Mouse (Mus musculus): ENCODE measurements at regions not wholly inside any gene's neighbourhood (a gene's known extent, or its start where the extent isn't known, plus 50 kb on each side); places are given as distances from the start of the nearest gene placed in this dataset.

DNA sequence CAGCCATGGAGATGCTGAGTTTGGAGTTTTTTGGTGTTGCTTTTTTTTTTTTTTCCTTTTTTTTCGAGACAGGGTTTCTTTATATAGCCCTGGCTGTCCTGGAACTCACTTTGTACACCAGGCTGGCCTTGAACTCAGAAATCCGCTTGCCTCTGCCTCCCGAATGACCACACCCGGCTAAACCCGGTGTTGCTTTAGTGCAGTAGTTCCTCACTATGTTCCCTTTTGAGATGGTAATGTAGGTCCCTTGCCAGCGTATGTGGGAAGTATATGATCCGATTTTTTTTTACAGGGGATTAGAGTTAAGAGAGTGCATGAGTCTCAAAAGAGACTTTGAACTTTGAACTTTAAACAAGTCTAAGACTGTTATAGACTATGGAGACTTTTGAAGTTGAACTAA lies 53.8 kb upstream of the Hs6st1 start:
- no peak for TF ChIP-seq CTCF (IDR thresholded peaks at IDR 0.05; ENCODE audit: extremely low read depth, insufficient read length, insufficient replicate concordance, low read depth, low read length)
- TF ChIP-seq POLR2A (IDR thresholded peaks at IDR 0.05; ENCODE audit: low read depth, low read length), result no peak
- Histone ChIP-seq H3K36me3 (ENCODE audit: control insufficient read depth, insufficient read depth, low read length) (no peaks in the 10 kb centered on the region), H3K27me3 (ENCODE audit: control insufficient read depth, insufficient read depth, low read length) (no peaks in the 10 kb centered on the region), H3K4me1 (ENCODE audit: control insufficient read depth, insufficient read depth, insufficient read length, low read length) (peaks cover 3% of the 10 kb centered on the region; the same call in 1 of the 2 replicates), H3K4me3 (ENCODE audit: low read depth, low read length) (no peak overlapping the region), H3K27ac (ENCODE audit: insufficient read depth, low read depth, low read length) (no peak overlapping the region)
- WGBS, result 64% methylated on average over 7 of the region's 7 CpGs

DNA sequence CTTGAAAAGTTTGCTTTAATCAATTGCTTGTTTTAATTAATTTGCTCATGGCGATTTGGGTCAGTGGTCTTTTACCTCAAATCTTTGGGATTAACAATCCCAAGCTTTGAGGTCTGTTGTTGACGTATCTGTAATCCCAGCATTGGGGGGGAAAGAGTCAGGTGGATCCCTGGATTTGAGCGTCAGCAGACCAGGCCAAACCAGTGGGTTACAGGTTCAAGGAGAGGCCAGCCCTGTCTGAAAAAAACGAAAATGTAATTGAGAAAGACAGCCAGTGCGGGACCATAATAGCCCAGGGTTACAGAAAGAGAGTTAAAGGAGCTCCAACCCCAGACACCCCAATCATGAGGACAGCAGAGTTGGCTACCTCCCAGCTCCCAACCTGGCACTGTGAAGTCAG lies 53.0 kb upstream of the Hs6st1 start:
- Histone ChIP-seq H3K4me3 (ENCODE audit: low read depth, low read length) (no peak overlapping the region), H3K36me3 (ENCODE audit: control insufficient read depth, insufficient read depth, low read length) (no peaks in the 10 kb centered on the region), H3K4me1 (ENCODE audit: control insufficient read depth, insufficient read depth, insufficient read length, low read length) (peaks cover 3% of the 10 kb centered on the region; the same call in 1 of the 2 replicates), H3K27ac (ENCODE audit: insufficient read depth, low read depth, low read length) (no peak overlapping the region), H3K27me3 (ENCODE audit: control insufficient read depth, insufficient read depth, low read length) (no peaks in the 10 kb centered on the region)
- 90% methylated on average over 5 of the region's 5 CpGs for WGBS
- no peak for TF ChIP-seq CTCF (IDR thresholded peaks at IDR 0.05; ENCODE audit: extremely low read depth, insufficient read length, insufficient replicate concordance, low read depth, low read length)
- no peak for TF ChIP-seq POLR2A (IDR thresholded peaks at IDR 0.05; ENCODE audit: low read depth, low read length)

DNA sequence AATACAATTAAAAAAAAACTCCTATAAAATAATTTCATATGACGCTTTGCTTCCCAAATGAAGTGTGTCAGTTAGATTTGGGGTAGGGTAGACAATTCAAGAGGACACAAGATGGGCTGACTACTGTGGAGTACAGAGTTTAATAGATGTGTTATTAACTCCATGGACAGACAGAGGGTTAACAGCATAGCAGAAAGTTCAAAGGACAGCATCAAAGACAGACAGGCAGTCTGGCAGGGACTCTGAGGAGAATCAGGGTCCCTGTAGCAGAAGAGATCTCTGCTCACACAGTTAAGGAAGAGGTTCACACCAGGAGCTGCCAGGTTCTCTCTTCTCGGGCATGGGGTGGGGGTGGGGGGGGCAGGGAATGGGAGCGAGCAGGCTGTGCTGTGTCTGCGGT lies 51.6 kb upstream of the Hs6st1 start:
- H3K4me1 ChIP-seq (ENCODE audit: control insufficient read depth, insufficient read depth, insufficient read length, low read length), result peaks cover 3% of the 10 kb centered on the region; the same call in 1 of the 2 replicates
- no peaks in the 10 kb centered on the region for H3K36me3 ChIP-seq (ENCODE audit: control insufficient read depth, insufficient read depth, low read length)
- H3K4me3 ChIP-seq (ENCODE audit: low read depth, low read length), result no peak overlapping the region
- WGBS, result 61% methylated on average over 4 of the region's 4 CpGs
- H3K27ac ChIP-seq (ENCODE audit: insufficient read depth, low read depth, low read length), result no peak overlapping the region
- TF ChIP-seq POLR2A (IDR thresholded peaks at IDR 0.05; ENCODE audit: low read depth, low read length), result no peak
- no peak for TF ChIP-seq CTCF (IDR thresholded peaks at IDR 0.05; ENCODE audit: extremely low read depth, insufficient read length, insufficient replicate concordance, low read depth, low read length)
- no peaks in the 10 kb centered on the region for H3K27me3 ChIP-seq (ENCODE audit: control insufficient read depth, insufficient read depth, low read length)

DNA sequence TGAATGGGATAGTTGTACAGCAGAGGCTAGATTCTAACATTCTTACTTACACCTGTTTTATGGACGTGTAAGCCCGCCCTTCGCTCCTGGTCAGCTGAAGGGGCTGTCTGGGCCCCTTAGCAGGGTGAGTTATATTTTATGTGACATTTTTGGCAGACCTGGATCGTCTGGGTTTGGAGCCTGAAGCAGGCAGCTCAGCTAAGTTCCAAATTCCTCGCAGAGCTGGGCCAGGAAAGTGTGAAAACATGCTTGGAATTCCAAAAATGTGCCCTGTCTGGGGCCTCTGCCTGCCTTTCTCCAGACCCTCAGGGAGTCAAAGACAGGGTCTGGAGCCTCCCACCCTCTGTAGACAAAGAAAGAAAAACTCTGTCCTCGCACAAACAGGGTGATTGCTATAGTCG lies 51.1 kb upstream of the Hs6st1 start:
- no peak overlapping the region for H3K4me3 ChIP-seq (ENCODE audit: low read depth, low read length)
- no peak overlapping the region for H3K27ac ChIP-seq (ENCODE audit: insufficient read depth, low read depth, low read length)
- TF ChIP-seq POLR2A (IDR thresholded peaks at IDR 0.05; ENCODE audit: low read depth, low read length), result no peak
- no peak for TF ChIP-seq CTCF (IDR thresholded peaks at IDR 0.05; ENCODE audit: extremely low read depth, insufficient read length, insufficient replicate concordance, low read depth, low read length)
- peaks cover 3% of the 10 kb centered on the region; the same call in 1 of the 2 replicates for H3K4me1 ChIP-seq (ENCODE audit: control insufficient read depth, insufficient read depth, insufficient read length, low read length)
- H3K36me3 ChIP-seq (ENCODE audit: control insufficient read depth, insufficient read depth, low read length), result no peaks in the 10 kb centered on the region
- 38% methylated on average over 7 of the region's 7 CpGs for WGBS
- no peaks in the 10 kb centered on the region for H3K27me3 ChIP-seq (ENCODE audit: control insufficient read depth, insufficient read depth, low read length)

DNA sequence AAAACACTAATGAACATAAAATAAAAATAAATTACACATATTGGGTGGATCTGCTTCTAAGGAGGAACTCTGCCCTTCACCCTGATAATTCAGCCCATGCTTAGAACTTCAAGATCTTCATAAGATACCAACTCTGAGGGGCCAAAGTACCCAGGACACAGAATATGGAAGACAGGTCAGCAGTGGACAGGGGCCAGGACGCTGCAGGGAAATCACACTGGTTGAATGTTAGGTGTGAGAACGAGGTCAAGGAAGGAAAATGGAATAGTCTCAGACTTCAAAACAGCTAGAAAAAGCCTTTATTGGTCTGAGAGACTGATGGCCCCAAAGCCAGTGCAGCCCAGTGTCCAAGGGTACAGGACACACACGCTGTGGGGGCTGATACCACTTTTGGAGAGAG lies 50.5 kb upstream of the Hs6st1 start:
- TF ChIP-seq CTCF (IDR thresholded peaks at IDR 0.05; ENCODE audit: extremely low read depth, insufficient read length, insufficient replicate concordance, low read depth, low read length), result no peak
- no peak for TF ChIP-seq POLR2A (IDR thresholded peaks at IDR 0.05; ENCODE audit: low read depth, low read length)
- 61% methylated on average over 3 of the region's 3 CpGs for WGBS
- no peaks in the 10 kb centered on the region for H3K27me3 ChIP-seq (ENCODE audit: control insufficient read depth, insufficient read depth, low read length)
- no peaks in the 10 kb centered on the region for H3K36me3 ChIP-seq (ENCODE audit: control insufficient read depth, insufficient read depth, low read length)
- H3K4me3 ChIP-seq (ENCODE audit: low read depth, low read length), result no peak overlapping the region
- H3K4me1 ChIP-seq (ENCODE audit: control insufficient read depth, insufficient read depth, insufficient read length, low read length), result peaks cover 3% of the 10 kb centered on the region; the same call in 1 of the 2 replicates
- no peak overlapping the region for H3K27ac ChIP-seq (ENCODE audit: insufficient read depth, low read depth, low read length)
